ENCODE assay signal across 21 mouse cellular contexts in the genomic region with DNA sequence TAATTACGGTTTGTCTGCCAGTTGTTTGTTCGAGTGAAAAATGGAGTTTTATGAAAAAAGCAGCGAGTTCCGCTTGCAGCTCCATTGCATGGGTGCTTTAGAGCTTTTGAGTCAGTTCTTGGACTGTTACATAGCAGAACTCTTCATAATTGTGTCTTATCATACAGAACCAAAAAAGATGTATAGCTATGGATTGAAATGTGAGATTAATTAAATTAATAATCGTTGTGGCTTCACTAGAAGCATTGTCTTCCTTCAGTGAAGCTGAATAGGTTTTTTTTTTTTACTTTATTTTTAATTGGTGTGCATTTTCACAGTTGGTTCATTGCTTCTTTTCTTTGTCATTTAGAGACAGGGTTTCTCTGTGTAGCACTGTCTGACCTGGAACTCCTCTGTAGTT. TPM values are rescaled to one million over a fixed set of nuclear protein-coding genes. Genes with fewer than 3 reads are reported as not detected.
DNase-seq lines count a peak whose midpoint lies in the region; ATAC-seq and TF ChIP-seq lines count a peak whose summit lies in the region.
"Had no signal": no experiment of that assay in that cellular context is flagged by ENCODE, and none has a peak within 500 bp of the region (broad histone marks: within the 10 kb centered on the region; RNA-seq: fewer than 3 reads in every experiment).

No protein-coding gene starts in this region.

- no peak for TF ChIP-seq CTCF in cerebellum, adult 2 months (IDR thresholded peaks at IDR 0.05; ENCODE audit: borderline replicate concordance, insufficient read depth, low read depth, low read length)

- no peak for DNase-seq in forebrain, embryonic 11.5 days (ENCODE audit: low spot score)
- peak; percentile 85 for DNase-seq in Muller cell, postnatal 12 days (ENCODE audit: inconsistent ontology term)
- peak; percentile 38 for DNase-seq in brain, adult 2 months (ENCODE audit: low read depth, low spot score)
- peak; percentile 71 for DNase-seq in retina, embryonic 14.5 days (ENCODE audit: low spot score)
- no peak for DNase-seq in spleen, adult 18-20 months
- no peak for DNase-seq in spleen, postnatal 4 days (ENCODE audit: low spot score in 2 of 2)
- DNase-seq in cerebellum, adult 2 months, result no peak
- DNase-seq: adrenal gland, postnatal 10 days; adrenal gland, postnatal 25 days; cerebellum, adult 11 months; cerebellum, adult 18-20 months; cerebellum, adult 9-10 months; cerebellum, postnatal 10 days; cerebellum, postnatal 25 days; forebrain, postnatal 0 days had no signal

- TF ChIP-seq POLR2A in cerebellum, adult 2 months (IDR thresholded peaks at IDR 0.05; ENCODE audit: borderline replicate concordance, insufficient read depth, low read length), result no peak

- H3K4me2 ChIP-seq in forebrain, embryonic 15.5 days (replicated peaks), result no peak overlapping the region
- H3K4me2 ChIP-seq in forebrain, embryonic 11.5 days (ENCODE audit: low read depth, low read length, severe bottlenecking), result no peak overlapping the region
- H3K4me2 ChIP-seq: embryonic facial prominence, embryonic 12.5 days; forebrain, embryonic 13.5 days had no signal

- no peaks in the 10 kb centered on the region for H3K36me3 ChIP-seq in forebrain, embryonic 15.5 days
- no peaks in the 10 kb centered on the region for H3K36me3 ChIP-seq in forebrain, embryonic 11.5 days (ENCODE audit: control insufficient read depth, insufficient read depth, low read length)
- H3K36me3 ChIP-seq: embryonic facial prominence, embryonic 12.5 days had no signal

- peak overlapping the region; percentile 37; the same call in 1 of the 2 replicates for H3K27ac ChIP-seq in forebrain, embryonic 15.5 days (replicated peaks)
- H3K27ac ChIP-seq in forebrain, embryonic 11.5 days (ENCODE audit: low read depth, low read length), result no peak overlapping the region
- no peak overlapping the region for H3K27ac ChIP-seq in cerebellum, adult 2 months (ENCODE audit: insufficient read depth, low read length)
- H3K27ac ChIP-seq: embryonic facial prominence, embryonic 10.5 days; embryonic facial prominence, embryonic 12.5 days; forebrain, embryonic 13.5 days had no signal

- no peaks in the 10 kb centered on the region for H3K27me3 ChIP-seq in forebrain, embryonic 15.5 days
- no peaks in the 10 kb centered on the region for H3K27me3 ChIP-seq in forebrain, embryonic 11.5 days (ENCODE audit: control insufficient read depth, insufficient read depth, low read length)
- no peaks in the 10 kb centered on the region for H3K27me3 ChIP-seq in cerebellum, adult 2 months (ENCODE audit: control insufficient read depth, insufficient read depth, low read length)
- H3K27me3 ChIP-seq: embryonic facial prominence, embryonic 12.5 days; forebrain, embryonic 13.5 days; Patski had no signal

- H3K4me3 ChIP-seq in forebrain, embryonic 15.5 days, result no peak overlapping the region
- no peak overlapping the region for H3K4me3 ChIP-seq in forebrain, embryonic 11.5 days (ENCODE audit: low read depth, low read length)
- no peak overlapping the region for H3K4me3 ChIP-seq in cerebellum, adult 2 months (replicated peaks; ENCODE audit: insufficient read depth, low read depth, low read length)
- H3K4me3 ChIP-seq: embryonic facial prominence, embryonic 10.5 days; embryonic facial prominence, embryonic 12.5 days; forebrain, embryonic 13.5 days had no signal

- H3K9me3 ChIP-seq in forebrain, embryonic 15.5 days, result no peaks in the 10 kb centered on the region
- no peaks in the 10 kb centered on the region for H3K9me3 ChIP-seq in forebrain, embryonic 11.5 days (ENCODE audit: control insufficient read depth, low read length)
- H3K9me3 ChIP-seq: embryonic facial prominence, embryonic 10.5 days; embryonic facial prominence, embryonic 12.5 days; forebrain, embryonic 13.5 days had no signal

- whole genome bisulfite sequencing in forebrain, embryonic 15.5 days, result 43% methylated on average over 5 of the region's 5 CpGs
- WGBS in forebrain, embryonic 11.5 days, result 81% methylated on average over 5 of the region's 5 CpGs
- 52% methylated on average over 5 of the region's 5 CpGs for WGBS in cerebellum, adult 2 months

- ATAC-seq in forebrain, embryonic 15.5 days (replicated peaks), result no peak
- ATAC-seq in forebrain, embryonic 11.5 days (replicated peaks; ENCODE audit: low FRiP score), result no peak
- ATAC-seq: activated CD4-positive, CD25-positive, alpha-beta regulatory T cell, adult 4 months; forebrain, embryonic 13.5 days; forebrain, postnatal 0 days; Patski had no signal

- H3K9ac ChIP-seq in forebrain, embryonic 15.5 days (replicated peaks), result no peak overlapping the region
- no peak overlapping the region for H3K9ac ChIP-seq in forebrain, embryonic 11.5 days (ENCODE audit: low read length)
- H3K9ac ChIP-seq: embryonic facial prominence, embryonic 12.5 days; forebrain, embryonic 13.5 days; forebrain, postnatal 0 days had no signal

- H3K4me1 ChIP-seq in forebrain, embryonic 15.5 days, result peaks cover 34% of the 10 kb centered on the region
- H3K4me1 ChIP-seq in forebrain, embryonic 11.5 days (replicated peaks; ENCODE audit: control insufficient read depth, insufficient read depth, low read length), result peaks cover 13% of the 10 kb centered on the region
- peaks cover 6% of the 10 kb centered on the region; the same call in 1 of the 2 replicates for H3K4me1 ChIP-seq in cerebellum, adult 2 months (ENCODE audit: control insufficient read depth, insufficient read depth, low read length)

RNA-seq across cellular contexts. Expression of a gene that starts 12.3 kb away (rescaled TPM):
- polyA plus RNA-seq in forebrain, embryonic 15.5 days (2015; fragmentation: Nextera tagmentation; extraction: Ambion mirVana), result 115 and 116 TPM in 2 replicates
- polyA plus RNA-seq in forebrain, embryonic 11.5 days (2014; fragmentation: Nextera tagmentation; extraction: Ambion mirVana), result 52.9 and 53.6 TPM in 2 replicates
- polyA plus RNA-seq in cerebellum, adult 2 months (2012; rRNA removed), result 127 and 144 TPM in 2 replicates

RNA-seq across cellular contexts. Expression of a gene that starts 56.5 kb away (rescaled TPM):
- 4.7 and 6.8 TPM in 2 replicates for polyA plus RNA-seq in forebrain, embryonic 15.5 days (2015; fragmentation: Nextera tagmentation; extraction: Ambion mirVana)
- polyA plus RNA-seq in forebrain, embryonic 11.5 days (2014; fragmentation: Nextera tagmentation; extraction: Ambion mirVana), result 4.1 and 4.5 TPM in 2 replicates
- 868 and 1,066 TPM in 2 replicates for polyA plus RNA-seq in cerebellum, adult 2 months (2012; rRNA removed)

Comparison
In these comparisons a context has a peak if more than half of its experiments do, and no peak if none do; other contexts are left out.
1. DNase-seq: peak in Muller cell, postnatal 12 days (single experiment), brain, adult 2 months (single experiment) and retina, embryonic 14.5 days (single experiment); none in forebrain, embryonic 11.5 days (single experiment), spleen, adult 18-20 months (0 of 2), spleen, postnatal 4 days (0 of 2) and cerebellum, adult 2 months (0 of 2).
2. RNA of a gene that starts 56.5 kb away (polyA plus RNA-seq): 868 to 1,066 TPM in cerebellum, adult 2 months; 4.7 to 6.8 TPM in forebrain, embryonic 15.5 days and 4.1 to 4.5 TPM in forebrain, embryonic 11.5 days; every median in the first group is over 100 times any median in the second.